Mouse (Mus musculus): ENCODE measurements around the gene Rnd2. TPM values are rescaled to one million over a fixed set of nuclear protein-coding genes. Genes with fewer than 3 reads are reported as not detected.
"Not testable (repeated sequence)": the region's sequence is repeated elsewhere in the genome, so short reads cannot be mapped to it uniquely, and the experiment has no call there.

Gene Rnd2
- polyA plus RNA-seq, 1 experiment from 2014 or later = 30.5 TPM

- ATAC-seq (ENCODE audit: insufficient number of reproducible peaks, low FRiP score) = no peak
- no peaks in the 10 kb centered on the region for H3K36me3 ChIP-seq
- peak overlapping the region; percentile 26; the same call in 1 of the 2 replicates for H3K9ac ChIP-seq
- H3K4me2 ChIP-seq = peak overlapping the region; percentile 22
- no peaks in the 10 kb centered on the region for H3K9me3 ChIP-seq (replicated peaks)
- H3K4me1 ChIP-seq (replicated peaks) = peaks cover 42% of the 10 kb centered on the region
- H3K4me3 ChIP-seq = no peak overlapping the region
- 29% methylated on average over 7 of the region's 7 CpGs for WGBS
- H3K27me3 ChIP-seq (replicated peaks) = no peaks in the 10 kb centered on the region
- peak overlapping the region; percentile 39; the same call in 1 of the 2 replicates for H3K27ac ChIP-seq (ENCODE audit: poor library complexity, severe bottlenecking)
These were observed 5.4 kb downstream of the Rnd2 start for GRCm38 (mm10) chr11:101470206-101470605.

- H3K4me2 ChIP-seq = no peak overlapping the region
- ATAC-seq (ENCODE audit: insufficient number of reproducible peaks, low FRiP score) = no peak
- peaks cover 38% of the 10 kb centered on the region for H3K4me1 ChIP-seq (replicated peaks)
- no peaks in the 10 kb centered on the region for H3K36me3 ChIP-seq
- H3K9ac ChIP-seq = no peak overlapping the region
- H3K27me3 ChIP-seq (replicated peaks) = no peaks in the 10 kb centered on the region
- H3K27ac ChIP-seq (ENCODE audit: poor library complexity, severe bottlenecking) = no peak overlapping the region
- no peaks in the 10 kb centered on the region for H3K9me3 ChIP-seq (replicated peaks)
- WGBS = 40% methylated on average over 3 of the region's 3 CpGs
- no peak overlapping the region for H3K4me3 ChIP-seq
These were observed 7.1 kb downstream of the Rnd2 start for GRCm38 (mm10) chr11:101471926-101472325.

- H3K4me3 ChIP-seq = no peak overlapping the region
- peaks cover 34% of the 10 kb centered on the region for H3K4me1 ChIP-seq (replicated peaks)
- no peak overlapping the region for H3K27ac ChIP-seq (ENCODE audit: poor library complexity, severe bottlenecking)
- no peaks in the 10 kb centered on the region for H3K9me3 ChIP-seq (replicated peaks)
- WGBS = 43% methylated on average over 7 of the region's 7 CpGs
- no peak for ATAC-seq (ENCODE audit: insufficient number of reproducible peaks, low FRiP score)
- no peak overlapping the region for H3K4me2 ChIP-seq
- H3K27me3 ChIP-seq (replicated peaks) = no peaks in the 10 kb centered on the region
- H3K9ac ChIP-seq = no peak overlapping the region
- H3K36me3 ChIP-seq = no peaks in the 10 kb centered on the region
These were observed 7.5 kb downstream of the Rnd2 start for GRCm38 (mm10) chr11:101472336-101472735.

- H3K36me3 ChIP-seq; H3K4me3 ChIP-seq; H3K27ac ChIP-seq (ENCODE audit: poor library complexity, severe bottlenecking); H3K4me2 ChIP-seq; H3K27me3 ChIP-seq (replicated peaks); H3K9ac ChIP-seq; ATAC-seq (ENCODE audit: insufficient number of reproducible peaks, low FRiP score); H3K9me3 ChIP-seq (replicated peaks): not testable (repeated sequence)
- H3K4me1 ChIP-seq (replicated peaks) = peaks cover 30% of the 10 kb centered on the region
- WGBS = 85% methylated on average over 1 of the region's 1 CpGs
These were observed 8.9 kb downstream of the Rnd2 start for GRCm38 (mm10) chr11:101473686-101474085.

- no peak overlapping the region for H3K27ac ChIP-seq (ENCODE audit: poor library complexity, severe bottlenecking)
- no peaks in the 10 kb centered on the region for H3K9me3 ChIP-seq (replicated peaks)
- WGBS = 70% methylated on average over 5 of the region's 5 CpGs
- H3K4me3 ChIP-seq = no peak overlapping the region
- no peaks in the 10 kb centered on the region for H3K36me3 ChIP-seq
- ATAC-seq (ENCODE audit: insufficient number of reproducible peaks, low FRiP score) = no peak
- no peak overlapping the region for H3K9ac ChIP-seq
- peaks cover 31% of the 10 kb centered on the region for H3K4me1 ChIP-seq (replicated peaks)
- no peak overlapping the region for H3K4me2 ChIP-seq
- no peaks in the 10 kb centered on the region for H3K27me3 ChIP-seq (replicated peaks)
These were observed 9.5 kb downstream of the Rnd2 start for GRCm38 (mm10) chr11:101474298-101474697.

- not testable (repeated sequence) for H3K27ac ChIP-seq (ENCODE audit: poor library complexity, severe bottlenecking); H3K9ac ChIP-seq; H3K36me3 ChIP-seq; H3K27me3 ChIP-seq (replicated peaks); H3K9me3 ChIP-seq (replicated peaks); H3K4me2 ChIP-seq; ATAC-seq (ENCODE audit: insufficient number of reproducible peaks, low FRiP score); H3K4me3 ChIP-seq
- peaks cover 43% of the 10 kb centered on the region for H3K4me1 ChIP-seq (replicated peaks)
- 89% methylated on average over 4 of the region's 4 CpGs for WGBS
These were observed 11.6 kb downstream of the Rnd2 start for GRCm38 (mm10) chr11:101476361-101476760.

- Histone ChIP-seq H3K9me3 (replicated peaks) (no peaks in the 10 kb centered on the region), H3K4me1 (replicated peaks) (peaks cover 43% of the 10 kb centered on the region), H3K4me2 (no peak overlapping the region), H3K4me3 (no peak overlapping the region), H3K27ac (ENCODE audit: poor library complexity, severe bottlenecking) (no peak overlapping the region), H3K27me3 (replicated peaks) (no peaks in the 10 kb centered on the region), H3K36me3 (no peaks in the 10 kb centered on the region), H3K9ac (no peak overlapping the region)
- no peak for ATAC-seq (ENCODE audit: insufficient number of reproducible peaks, low FRiP score)
- WGBS = 56% methylated on average over 4 of the region's 4 CpGs
These were observed 12.4 kb downstream of the Rnd2 start for GRCm38 (mm10) chr11:101477194-101477551.

GRCm38 (mm10) chr11:101477552-101478211 lies 12.9 kb downstream of the Rnd2 start:
- 59% methylated on average over 10 of the region's 10 CpGs for WGBS

GRCm38 (mm10) chr11:101479171-101479635 lies 14.4 kb downstream of the Rnd2 start:
- no peak for ATAC-seq (ENCODE audit: insufficient number of reproducible peaks, low FRiP score)
- no peaks in the 10 kb centered on the region for H3K9me3 ChIP-seq (replicated peaks)
- no peaks in the 10 kb centered on the region for H3K27me3 ChIP-seq (replicated peaks)
- WGBS = 8% methylated on average over 18 of the region's 18 CpGs
- H3K4me3 ChIP-seq = 0 out of 2 replicates have a peak overlapping the region, but pooled peaks have one; percentile 6
- H3K4me2 ChIP-seq = peak overlapping the region; percentile 50
- no peak overlapping the region; the same call in 1 of the 2 replicates for H3K27ac ChIP-seq (ENCODE audit: poor library complexity, severe bottlenecking)
- H3K4me1 ChIP-seq (replicated peaks) = peaks cover 42% of the 10 kb centered on the region
- H3K36me3 ChIP-seq = no peaks in the 10 kb centered on the region
- 0 out of 2 replicates have a peak overlapping the region, but pooled peaks have one; percentile 9 for H3K9ac ChIP-seq

More at GRCm38 (mm10) chr11:101477552-101478211, 12.9 kb downstream of the Rnd2 start:
- no peak overlapping the region for H3K27ac ChIP-seq (ENCODE audit: poor library complexity, severe bottlenecking)
- no peak overlapping the region for H3K4me3 ChIP-seq
- H3K9ac ChIP-seq = no peak overlapping the region
- H3K9me3 ChIP-seq (replicated peaks) = no peaks in the 10 kb centered on the region
- no peak for ATAC-seq (ENCODE audit: insufficient number of reproducible peaks, low FRiP score)
- no peak overlapping the region for H3K4me2 ChIP-seq
- H3K4me1 ChIP-seq (replicated peaks) = peaks cover 39% of the 10 kb centered on the region
- H3K27me3 ChIP-seq (replicated peaks) = no peaks in the 10 kb centered on the region
- H3K36me3 ChIP-seq = no peaks in the 10 kb centered on the region

- Histone ChIP-seq H3K9ac (no peak overlapping the region), H3K36me3 (no peaks in the 10 kb centered on the region), H3K4me2 (peak overlapping the region; percentile 8; the same call in 1 of the 2 replicates), H3K27ac (ENCODE audit: poor library complexity, severe bottlenecking) (peak overlapping the region; percentile 90), H3K9me3 (replicated peaks) (no peaks in the 10 kb centered on the region), H3K4me3 (no peak overlapping the region), H3K4me1 (replicated peaks) (peaks cover 54% of the 10 kb centered on the region), H3K27me3 (replicated peaks) (no peaks in the 10 kb centered on the region)
- WGBS = 3% methylated on average over 6 of the region's 6 CpGs
- peak; percentile 62 for ATAC-seq (ENCODE audit: insufficient number of reproducible peaks, low FRiP score)
These were observed 16.1 kb downstream of the Rnd2 start for GRCm38 (mm10) chr11:101480912-101481311.

GRCm38 (mm10) chr11:101483804-101484203 lies 19.0 kb downstream of the Rnd2 start:
- H3K36me3 ChIP-seq = peaks cover 18% of the 10 kb centered on the region

More at GRCm38 (mm10) chr11:101483804-101484203, 19.0 kb downstream of the Rnd2 start:
- peaks cover 57% of the 10 kb centered on the region for H3K4me1 ChIP-seq (replicated peaks)
- H3K9ac ChIP-seq = no peak overlapping the region
- 0 out of 2 replicates have a peak overlapping the region, but pooled peaks have one; percentile 11 for H3K27ac ChIP-seq (ENCODE audit: poor library complexity, severe bottlenecking)
- no peak overlapping the region for H3K4me3 ChIP-seq
- WGBS = 38% methylated on average over 3 of the region's 3 CpGs
- ATAC-seq (ENCODE audit: insufficient number of reproducible peaks, low FRiP score) = no peak
- H3K4me2 ChIP-seq = no peak overlapping the region
- no peaks in the 10 kb centered on the region for H3K9me3 ChIP-seq (replicated peaks)
- H3K27me3 ChIP-seq (replicated peaks) = no peaks in the 10 kb centered on the region

Measured in heart, embryonic 12.5 days (tissue).